Mouse (Mus musculus): Measurements from ENCODE around the gene Il6ra. TPM values are rescaled to one million over a fixed set of nuclear protein-coding genes. Genes with fewer than 3 reads are reported as not detected.

Il6ra gene
- polyA plus RNA-seq, 1 experiment from 2014 or later, result 0.54 TPM

GRCm38 (mm10) chr3:89857353-89857752 lies 55.6 kb downstream of the Il6ra start:
- Histone ChIP-seq H3K27me3 (replicated peaks; ENCODE audit: control insufficient read depth, insufficient read depth, low read length) (no peaks in the 10 kb centered on the region), H3K9me3 (ENCODE audit: control insufficient read depth, low read length) (no peaks in the 10 kb centered on the region), H3K27ac (ENCODE audit: low read length) (no peak overlapping the region), H3K36me3 (ENCODE audit: control insufficient read depth, insufficient read depth) (no peaks in the 10 kb centered on the region), H3K9ac (replicated peaks; ENCODE audit: low read depth, low read length) (no peak overlapping the region), H3K4me1 (replicated peaks; ENCODE audit: control insufficient read depth, insufficient read depth, low read length) (peaks cover 11% of the 10 kb centered on the region), H3K4me2 (ENCODE audit: low read length) (no peak overlapping the region), H3K4me3 (replicated peaks; ENCODE audit: low read length) (no peak overlapping the region)
- no peak for ATAC-seq
- 80% methylated on average over 3 of the region's 3 CpGs for WGBS

GRCm38 (mm10) chr3:89853752-89854151 lies 59.2 kb downstream of the Il6ra start:
- H3K9ac ChIP-seq (replicated peaks; ENCODE audit: low read depth, low read length), result no peak overlapping the region
- no peaks in the 10 kb centered on the region for H3K36me3 ChIP-seq (ENCODE audit: control insufficient read depth, insufficient read depth)
- H3K9me3 ChIP-seq (ENCODE audit: control insufficient read depth, low read length), result no peaks in the 10 kb centered on the region
- H3K4me3 ChIP-seq (replicated peaks; ENCODE audit: low read length), result no peak overlapping the region
- H3K4me1 ChIP-seq (replicated peaks; ENCODE audit: control insufficient read depth, insufficient read depth, low read length), result no peaks in the 10 kb centered on the region
- ATAC-seq, result no peak
- no peaks in the 10 kb centered on the region for H3K27me3 ChIP-seq (replicated peaks; ENCODE audit: control insufficient read depth, insufficient read depth, low read length)
- no peak overlapping the region for H3K4me2 ChIP-seq (ENCODE audit: low read length)
- WGBS, result 64% methylated on average over 5 of the region's 5 CpGs
- no peak overlapping the region for H3K27ac ChIP-seq (ENCODE audit: low read length)

- H3K9me3 ChIP-seq (ENCODE audit: control insufficient read depth, low read length), result no peaks in the 10 kb centered on the region
- H3K36me3 ChIP-seq (ENCODE audit: control insufficient read depth, insufficient read depth), result no peaks in the 10 kb centered on the region
- H3K27me3 ChIP-seq (replicated peaks; ENCODE audit: control insufficient read depth, insufficient read depth, low read length), result no peaks in the 10 kb centered on the region
- no peak overlapping the region for H3K4me2 ChIP-seq (ENCODE audit: low read length)
- no peak overlapping the region for H3K9ac ChIP-seq (replicated peaks; ENCODE audit: low read depth, low read length)
- H3K27ac ChIP-seq (ENCODE audit: low read length), result no peak overlapping the region
- 91% methylated on average over 6 of the region's 6 CpGs for WGBS
- H3K4me1 ChIP-seq (replicated peaks; ENCODE audit: control insufficient read depth, insufficient read depth, low read length), result no peaks in the 10 kb centered on the region
- ATAC-seq, result no peak
- no peak overlapping the region for H3K4me3 ChIP-seq (replicated peaks; ENCODE audit: low read length)
These were observed 64.9 kb downstream of the Il6ra start for GRCm38 (mm10) chr3:89848083-89848482.

- ATAC-seq, result no peak
- 91% methylated on average over 6 of the region's 6 CpGs for WGBS
- no peaks in the 10 kb centered on the region for H3K4me1 ChIP-seq (replicated peaks; ENCODE audit: control insufficient read depth, insufficient read depth, low read length)
- no peak overlapping the region for H3K27ac ChIP-seq (ENCODE audit: low read length)
- H3K4me3 ChIP-seq (replicated peaks; ENCODE audit: low read length), result no peak overlapping the region
- H3K27me3 ChIP-seq (replicated peaks; ENCODE audit: control insufficient read depth, insufficient read depth, low read length), result no peaks in the 10 kb centered on the region
- no peak overlapping the region for H3K9ac ChIP-seq (replicated peaks; ENCODE audit: low read depth, low read length)
- no peak overlapping the region for H3K4me2 ChIP-seq (ENCODE audit: low read length)
- H3K9me3 ChIP-seq (ENCODE audit: control insufficient read depth, low read length), result no peaks in the 10 kb centered on the region
- no peaks in the 10 kb centered on the region for H3K36me3 ChIP-seq (ENCODE audit: control insufficient read depth, insufficient read depth)
These were observed 65.4 kb downstream of the Il6ra start for GRCm38 (mm10) chr3:89847596-89847995.

GRCm38 (mm10) chr3:89847126-89847525 lies 65.9 kb downstream of the Il6ra start:
- Histone ChIP-seq H3K9me3 (ENCODE audit: control insufficient read depth, low read length) (no peaks in the 10 kb centered on the region), H3K9ac (replicated peaks; ENCODE audit: low read depth, low read length) (no peak overlapping the region), H3K4me3 (replicated peaks; ENCODE audit: low read length) (no peak overlapping the region), H3K4me1 (replicated peaks; ENCODE audit: control insufficient read depth, insufficient read depth, low read length) (no peaks in the 10 kb centered on the region), H3K36me3 (ENCODE audit: control insufficient read depth, insufficient read depth) (no peaks in the 10 kb centered on the region), H3K27me3 (replicated peaks; ENCODE audit: control insufficient read depth, insufficient read depth, low read length) (no peaks in the 10 kb centered on the region), H3K27ac (ENCODE audit: low read length) (no peak overlapping the region), H3K4me2 (ENCODE audit: low read length) (no peak overlapping the region)
- no peak for ATAC-seq
- 85% methylated on average over 3 of the region's 3 CpGs for WGBS

- H3K36me3 ChIP-seq (ENCODE audit: control insufficient read depth, insufficient read depth), result no peaks in the 10 kb centered on the region
- H3K9ac ChIP-seq (replicated peaks; ENCODE audit: low read depth, low read length), result no peak overlapping the region
- no peaks in the 10 kb centered on the region for H3K4me1 ChIP-seq (replicated peaks; ENCODE audit: control insufficient read depth, insufficient read depth, low read length)
- H3K27me3 ChIP-seq (replicated peaks; ENCODE audit: control insufficient read depth, insufficient read depth, low read length), result no peaks in the 10 kb centered on the region
- H3K4me3 ChIP-seq (replicated peaks; ENCODE audit: low read length), result no peak overlapping the region
- no peak overlapping the region for H3K27ac ChIP-seq (ENCODE audit: low read length)
- ATAC-seq, result no peak
- WGBS, result 86% methylated on average over 9 of the region's 9 CpGs
- H3K4me2 ChIP-seq (ENCODE audit: low read length), result no peak overlapping the region
- no peaks in the 10 kb centered on the region for H3K9me3 ChIP-seq (ENCODE audit: control insufficient read depth, low read length)
These were observed 67.2 kb downstream of the Il6ra start for GRCm38 (mm10) chr3:89845814-89846213.

GRCm38 (mm10) chr3:89843148-89843547 lies 69.8 kb downstream of the Il6ra start:
- Histone ChIP-seq H3K27me3 (replicated peaks; ENCODE audit: control insufficient read depth, insufficient read depth, low read length) (no peaks in the 10 kb centered on the region), H3K9me3 (ENCODE audit: control insufficient read depth, low read length) (no peaks in the 10 kb centered on the region), H3K9ac (replicated peaks; ENCODE audit: low read depth, low read length) (no peak overlapping the region), H3K36me3 (ENCODE audit: control insufficient read depth, insufficient read depth) (no peaks in the 10 kb centered on the region), H3K4me2 (ENCODE audit: low read length) (no peak overlapping the region), H3K4me1 (replicated peaks; ENCODE audit: control insufficient read depth, insufficient read depth, low read length) (no peaks in the 10 kb centered on the region), H3K4me3 (replicated peaks; ENCODE audit: low read length) (no peak overlapping the region), H3K27ac (ENCODE audit: low read length) (no peak overlapping the region)
- WGBS, result 62% methylated on average over 9 of the region's 9 CpGs
- ATAC-seq, result no peak

GRCm38 (mm10) chr3:89842258-89842657 lies 70.7 kb downstream of the Il6ra start:
- H3K4me3 ChIP-seq (replicated peaks; ENCODE audit: low read length), result no peak overlapping the region
- H3K27me3 ChIP-seq (replicated peaks; ENCODE audit: control insufficient read depth, insufficient read depth, low read length), result no peaks in the 10 kb centered on the region
- WGBS, result 75% methylated on average over 4 of the region's 4 CpGs
- H3K4me1 ChIP-seq (replicated peaks; ENCODE audit: control insufficient read depth, insufficient read depth, low read length), result no peaks in the 10 kb centered on the region
- no peak overlapping the region for H3K9ac ChIP-seq (replicated peaks; ENCODE audit: low read depth, low read length)
- no peak for ATAC-seq
- H3K36me3 ChIP-seq (ENCODE audit: control insufficient read depth, insufficient read depth), result no peaks in the 10 kb centered on the region
- no peaks in the 10 kb centered on the region for H3K9me3 ChIP-seq (ENCODE audit: control insufficient read depth, low read length)
- no peak overlapping the region for H3K4me2 ChIP-seq (ENCODE audit: low read length)
- no peak overlapping the region for H3K27ac ChIP-seq (ENCODE audit: low read length)

GRCm38 (mm10) chr3:89835362-89835761 lies 77.6 kb downstream of the Il6ra start:
- Histone ChIP-seq H3K4me1 (replicated peaks; ENCODE audit: control insufficient read depth, insufficient read depth, low read length) (peaks cover 10% of the 10 kb centered on the region), H3K27me3 (replicated peaks; ENCODE audit: control insufficient read depth, insufficient read depth, low read length) (peaks cover 25% of the 10 kb centered on the region)

More at GRCm38 (mm10) chr3:89835362-89835761, 77.6 kb downstream of the Il6ra start:
- H3K9me3 ChIP-seq (ENCODE audit: control insufficient read depth, low read length), result no peaks in the 10 kb centered on the region
- no peak overlapping the region for H3K9ac ChIP-seq (replicated peaks; ENCODE audit: low read depth, low read length)
- no peak overlapping the region for H3K27ac ChIP-seq (ENCODE audit: low read length)
- ATAC-seq, result no peak
- no peak overlapping the region for H3K4me3 ChIP-seq (replicated peaks; ENCODE audit: low read length)
- H3K4me2 ChIP-seq (ENCODE audit: low read length), result no peak overlapping the region
- 58% methylated on average over 8 of the region's 8 CpGs for WGBS
- no peaks in the 10 kb centered on the region for H3K36me3 ChIP-seq (ENCODE audit: control insufficient read depth, insufficient read depth)
